Mouse (Mus musculus): ENCODE measurements around the gene Lhx5. TPM values are rescaled to one million over a fixed set of nuclear protein-coding genes. Genes with fewer than 3 reads are reported as not detected.

Lhx5 gene
- polyA plus RNA-seq, 1 experiment, result not detected

- Histone ChIP-seq H3K4me1 (ENCODE audit: control insufficient read depth, insufficient read depth, low read length) (no peaks in the 10 kb centered on the region), H3K4me3 (ENCODE audit: insufficient read depth, low read length) (no peak overlapping the region), H3K27ac (ENCODE audit: insufficient read depth, low read depth, low read length) (no peak overlapping the region)
- TF ChIP-seq CTCF (IDR thresholded peaks at IDR 0.05; ENCODE audit: low read depth, low read length) (no peak), POLR2A (IDR thresholded peaks at IDR 0.05; ENCODE audit: borderline replicate concordance, low read depth, low read length) (no peak)
Observed at GRCm38 (mm10) chr5:120429692-120430091, 1.8 kb upstream of the Lhx5 start.

- Histone ChIP-seq H3K4me3 (ENCODE audit: insufficient read depth, low read length) (no peak overlapping the region), H3K27ac (ENCODE audit: insufficient read depth, low read depth, low read length) (no peak overlapping the region), H3K4me1 (ENCODE audit: control insufficient read depth, insufficient read depth, low read length) (no peaks in the 10 kb centered on the region)
- TF ChIP-seq POLR2A (IDR thresholded peaks at IDR 0.05; ENCODE audit: borderline replicate concordance, low read depth, low read length) (no peak), CTCF (IDR thresholded peaks at IDR 0.05; ENCODE audit: low read depth, low read length) (no peak)
Observed at GRCm38 (mm10) chr5:120431001-120431583, 407 bp upstream of the Lhx5 start.

GRCm38 (mm10) chr5:120432486-120433015 is 1.1 kb downstream of the Lhx5 start:
- Histone ChIP-seq H3K27ac (ENCODE audit: insufficient read depth, low read depth, low read length) (no peak overlapping the region), H3K4me3 (ENCODE audit: insufficient read depth, low read length) (no peak overlapping the region), H3K4me1 (ENCODE audit: control insufficient read depth, insufficient read depth, low read length) (no peaks in the 10 kb centered on the region)
- no peak for TF ChIP-seq POLR2A (IDR thresholded peaks at IDR 0.05; ENCODE audit: borderline replicate concordance, low read depth, low read length)
- TF ChIP-seq CTCF (IDR thresholded peaks at IDR 0.05; ENCODE audit: low read depth, low read length), result no peak

- no peak for TF ChIP-seq CTCF (IDR thresholded peaks at IDR 0.05; ENCODE audit: low read depth, low read length)
- no peak for TF ChIP-seq POLR2A (IDR thresholded peaks at IDR 0.05; ENCODE audit: borderline replicate concordance, low read depth, low read length)
- no peak overlapping the region for H3K27ac ChIP-seq (ENCODE audit: insufficient read depth, low read depth, low read length)
- H3K4me1 ChIP-seq (ENCODE audit: control insufficient read depth, insufficient read depth, low read length), result no peaks in the 10 kb centered on the region
- H3K4me3 ChIP-seq (ENCODE audit: insufficient read depth, low read length), result no peak overlapping the region
Observed at GRCm38 (mm10) chr5:120433135-120433760, 1.7 kb downstream of the Lhx5 start.

GRCm38 (mm10) chr5:120434231-120434735 is 2.8 kb downstream of the Lhx5 start:
- Histone ChIP-seq H3K27ac (ENCODE audit: insufficient read depth, low read depth, low read length) (no peak overlapping the region), H3K4me1 (ENCODE audit: control insufficient read depth, insufficient read depth, low read length) (no peaks in the 10 kb centered on the region), H3K4me3 (ENCODE audit: insufficient read depth, low read length) (no peak overlapping the region)
- TF ChIP-seq CTCF (IDR thresholded peaks at IDR 0.05; ENCODE audit: low read depth, low read length), result no peak
- no peak for TF ChIP-seq POLR2A (IDR thresholded peaks at IDR 0.05; ENCODE audit: borderline replicate concordance, low read depth, low read length)

GRCm38 (mm10) chr5:120435006-120435681 is 3.6 kb downstream of the Lhx5 start:
- no peak overlapping the region for H3K4me3 ChIP-seq (ENCODE audit: insufficient read depth, low read length)
- TF ChIP-seq CTCF (IDR thresholded peaks at IDR 0.05; ENCODE audit: low read depth, low read length), result no peak
- no peak for TF ChIP-seq POLR2A (IDR thresholded peaks at IDR 0.05; ENCODE audit: borderline replicate concordance, low read depth, low read length)
- H3K27ac ChIP-seq (ENCODE audit: insufficient read depth, low read depth, low read length), result no peak overlapping the region
- no peaks in the 10 kb centered on the region for H3K4me1 ChIP-seq (ENCODE audit: control insufficient read depth, insufficient read depth, low read length)

GRCm38 (mm10) chr5:120435731-120436501 is 4.4 kb downstream of the Lhx5 start:
- Histone ChIP-seq H3K4me1 (ENCODE audit: control insufficient read depth, insufficient read depth, low read length) (no peaks in the 10 kb centered on the region), H3K27ac (ENCODE audit: insufficient read depth, low read depth, low read length) (no peak overlapping the region), H3K4me3 (ENCODE audit: insufficient read depth, low read length) (peak overlapping the region; percentile 34)
- TF ChIP-seq CTCF (IDR thresholded peaks at IDR 0.05; ENCODE audit: low read depth, low read length), result no peak
- TF ChIP-seq POLR2A (IDR thresholded peaks at IDR 0.05; ENCODE audit: borderline replicate concordance, low read depth, low read length), result no peak

- H3K27ac ChIP-seq (ENCODE audit: insufficient read depth, low read depth, low read length), result no peak overlapping the region
- H3K4me3 ChIP-seq (ENCODE audit: insufficient read depth, low read length), result no peak overlapping the region
- no peak for TF ChIP-seq CTCF (IDR thresholded peaks at IDR 0.05; ENCODE audit: low read depth, low read length)
- TF ChIP-seq POLR2A (IDR thresholded peaks at IDR 0.05; ENCODE audit: borderline replicate concordance, low read depth, low read length), result no peak
- no peaks in the 10 kb centered on the region for H3K4me1 ChIP-seq (ENCODE audit: control insufficient read depth, insufficient read depth, low read length)
Observed at GRCm38 (mm10) chr5:120436885-120437495, 5.5 kb downstream of the Lhx5 start.

- TF ChIP-seq POLR2A (IDR thresholded peaks at IDR 0.05; ENCODE audit: borderline replicate concordance, low read depth, low read length) (no peak), CTCF (IDR thresholded peaks at IDR 0.05; ENCODE audit: low read depth, low read length) (no peak)
- H3K4me3 ChIP-seq (ENCODE audit: insufficient read depth, low read length), result no peak overlapping the region
- no peaks in the 10 kb centered on the region for H3K4me1 ChIP-seq (ENCODE audit: control insufficient read depth, insufficient read depth, low read length)
- no peak overlapping the region for H3K27ac ChIP-seq (ENCODE audit: insufficient read depth, low read depth, low read length)
Observed at GRCm38 (mm10) chr5:120437539-120437938, 6.0 kb downstream of the Lhx5 start.
